Mouse (Mus musculus): ENCODE results near the gene Apex2. TPM values are rescaled to one million over a fixed set of nuclear protein-coding genes. Genes with fewer than 3 reads are reported as not detected.

Apex2 gene
- 22.6 and 25.4 TPM in 2 replicates for polyA plus RNA-seq (2012; rRNA removed)

GRCm38 (mm10) chrX:150589696-150590095 lies at the start of gene Apex2:
Apex2 (minus strand) TSS chrX:150589868.

GRCm38 (mm10) chrX:150588023-150588764 lies 1.5 kb downstream of the Apex2 start, which contains the start of gene Pfkfb1:
Pfkfb1 (plus strand) TSS chrX:150588229.

GRCm38 (mm10) chrX:150547239-150547638 lies 42.4 kb downstream of the Apex2 start, which contains the start of gene Alas2:
Alas2 (plus strand) TSS chrX:150547375.

Other genes with a start within 250 kb of the Apex2 start
- gene Tmem29, start 130.7 kb downstream of the Apex2 start, polyA plus RNA-seq (2012; rRNA removed) = 60.5 and 62.9 TPM in 2 replicates
- gene Alas2, start 42.5 kb downstream of the Apex2 start, polyA plus RNA-seq (2012; rRNA removed) = 8.2 and 15.9 TPM in 2 replicates
- gene Pfkfb1, start 1.6 kb downstream of the Apex2 start, polyA plus RNA-seq (2012; rRNA removed) = 6.6 and 7.9 TPM in 2 replicates
- gene Tro, start 67.7 kb upstream of the Apex2 start, polyA plus RNA-seq (2012; rRNA removed) = 102 and 104 TPM in 2 replicates
- 183 and 250 TPM in 2 replicates for gene Maged2, start 224.5 kb upstream of the Apex2 start, polyA plus RNA-seq (2012; rRNA removed)

Data from central nervous system, embryonic 14 days (tissue).